Mouse (Mus musculus): ENCODE measurements at regions not wholly inside any gene's neighbourhood (a gene's known extent, or its start where the extent isn't known, plus 50 kb on each side); places are given as distances from the start of the nearest gene placed in this dataset.

DNA sequence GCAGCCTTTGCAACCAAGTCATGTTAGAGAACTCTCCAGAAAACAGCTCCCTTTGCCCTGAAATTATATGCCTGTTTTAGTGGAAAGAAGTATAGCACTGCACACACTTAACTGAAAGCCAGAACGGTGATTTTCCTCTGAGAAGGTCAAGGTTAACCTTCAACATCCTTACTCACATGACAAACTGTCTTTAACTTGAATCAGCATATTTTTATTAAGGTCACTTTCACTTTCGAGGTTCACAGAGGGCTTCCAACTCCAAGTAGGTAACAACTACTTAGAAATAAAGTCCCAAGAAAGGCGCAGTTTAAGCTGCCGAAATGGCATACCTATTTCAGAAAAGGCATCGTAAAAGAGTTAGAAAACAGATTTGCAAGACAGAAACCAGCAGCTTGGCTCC lies 502.4 kb downstream of the Adgrl2 start:
- Histone ChIP-seq H3K4me3 (ENCODE audit: control insufficient read depth, low read depth, low read length) (no peak overlapping the region), H3K27me3 (ENCODE audit: control insufficient read depth, insufficient read depth, low read length) (no peaks in the 10 kb centered on the region), H3K4me1 (ENCODE audit: control insufficient read depth, insufficient read depth, low read length) (no peaks in the 10 kb centered on the region), H3K36me3 (ENCODE audit: control insufficient read depth, insufficient read depth, low read length) (no peaks in the 10 kb centered on the region), H3K27ac (ENCODE audit: control insufficient read depth, insufficient read depth, low read depth, low read length) (no peak overlapping the region)
- TF ChIP-seq CTCF (IDR thresholded peaks at IDR 0.05; ENCODE audit: control insufficient read depth, insufficient read depth, insufficient replicate concordance, low read depth, low read length), result no peak
- TF ChIP-seq POLR2A (IDR thresholded peaks at IDR 0.05; ENCODE audit: control insufficient read depth, low read depth, low read length), result no peak

DNA sequence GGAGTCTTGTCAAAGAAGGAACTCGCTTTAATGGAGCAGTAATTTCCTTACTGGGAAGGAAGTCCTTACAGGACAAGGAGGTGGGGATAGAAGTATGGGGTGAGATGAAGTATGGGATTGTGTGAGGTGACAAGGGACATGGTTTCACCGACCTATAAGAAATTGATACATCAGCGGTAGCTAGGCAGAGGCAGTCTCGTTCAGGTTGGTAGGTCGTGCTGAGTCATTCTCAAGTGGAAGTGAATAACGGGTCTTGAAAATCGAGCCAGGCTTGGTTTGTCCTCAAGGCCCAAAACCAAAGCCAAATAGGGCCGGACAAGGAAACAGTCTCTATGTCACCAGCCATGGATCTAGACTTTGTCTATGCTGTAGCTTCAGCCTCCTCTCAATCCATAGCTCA lies 514.5 kb downstream of the Adgrl2 start:
- Histone ChIP-seq H3K4me1 (ENCODE audit: control insufficient read depth, insufficient read depth, low read length) (no peaks in the 10 kb centered on the region), H3K36me3 (ENCODE audit: control insufficient read depth, insufficient read depth, low read length) (no peaks in the 10 kb centered on the region), H3K27me3 (ENCODE audit: control insufficient read depth, insufficient read depth, low read length) (no peaks in the 10 kb centered on the region), H3K27ac (ENCODE audit: control insufficient read depth, insufficient read depth, low read depth, low read length) (no peak overlapping the region), H3K4me3 (ENCODE audit: control insufficient read depth, low read depth, low read length) (no peak overlapping the region)
- TF ChIP-seq CTCF (IDR thresholded peaks at IDR 0.05; ENCODE audit: control insufficient read depth, insufficient read depth, insufficient replicate concordance, low read depth, low read length) (no peak), POLR2A (IDR thresholded peaks at IDR 0.05; ENCODE audit: control insufficient read depth, low read depth, low read length) (no peak)

DNA sequence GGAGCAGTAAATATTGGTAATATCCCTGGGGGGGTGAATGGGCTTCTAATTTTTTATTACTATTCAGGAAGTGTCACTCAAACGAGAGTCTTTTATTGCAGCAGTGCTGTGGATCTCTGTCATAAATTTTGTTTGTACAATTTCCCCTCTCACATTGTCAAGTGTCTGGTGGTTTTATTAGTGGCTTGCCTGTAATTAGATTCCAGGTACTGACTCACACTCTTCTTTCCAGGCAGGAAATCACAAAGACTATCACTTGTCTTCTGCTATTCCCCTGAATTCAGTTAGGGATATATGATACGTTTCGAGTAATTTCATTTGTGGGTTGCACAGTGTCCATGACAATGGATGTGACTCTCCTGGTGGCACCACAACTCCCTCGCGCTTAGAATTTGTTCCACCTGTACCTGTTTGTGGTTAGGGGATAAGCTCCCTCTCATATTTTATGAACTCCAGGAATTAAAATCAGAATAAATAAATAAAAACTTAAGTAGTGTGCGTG lies 517.4 kb downstream of the Adgrl2 start:
- H3K36me3 ChIP-seq (ENCODE audit: control insufficient read depth, insufficient read depth, low read length), result no peaks in the 10 kb centered on the region
- TF ChIP-seq POLR2A (IDR thresholded peaks at IDR 0.05; ENCODE audit: control insufficient read depth, low read depth, low read length), result no peak
- no peak for TF ChIP-seq CTCF (IDR thresholded peaks at IDR 0.05; ENCODE audit: control insufficient read depth, insufficient read depth, insufficient replicate concordance, low read depth, low read length)
- H3K27ac ChIP-seq (ENCODE audit: control insufficient read depth, insufficient read depth, low read depth, low read length), result no peak overlapping the region
- H3K4me3 ChIP-seq (ENCODE audit: control insufficient read depth, low read depth, low read length), result no peak overlapping the region
- H3K27me3 ChIP-seq (ENCODE audit: control insufficient read depth, insufficient read depth, low read length), result no peaks in the 10 kb centered on the region
- H3K4me1 ChIP-seq (ENCODE audit: control insufficient read depth, insufficient read depth, low read length), result no peaks in the 10 kb centered on the region

DNA sequence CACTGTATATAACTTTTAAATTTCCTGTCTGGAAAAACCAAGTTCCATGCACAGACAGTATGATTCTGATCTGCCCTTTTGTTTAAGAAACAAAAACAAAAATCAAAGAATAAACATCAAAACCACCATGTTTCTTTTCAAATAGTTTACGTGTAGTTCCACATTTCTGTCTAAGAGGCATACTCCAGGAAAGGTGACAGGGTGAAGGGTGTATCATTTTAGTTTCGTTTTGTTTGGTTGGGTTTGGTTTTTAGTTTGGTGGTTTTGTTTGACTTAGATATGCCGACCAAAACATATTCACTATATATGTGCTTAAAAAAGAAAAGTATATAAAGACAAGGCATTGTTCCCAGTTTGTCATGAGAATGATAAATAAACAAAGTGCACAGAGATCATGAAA lies 524.9 kb downstream of the Adgrl2 start:
- TF ChIP-seq POLR2A (IDR thresholded peaks at IDR 0.05; ENCODE audit: control insufficient read depth, low read depth, low read length) (no peak), CTCF (IDR thresholded peaks at IDR 0.05; ENCODE audit: control insufficient read depth, insufficient read depth, insufficient replicate concordance, low read depth, low read length) (no peak)

DNA sequence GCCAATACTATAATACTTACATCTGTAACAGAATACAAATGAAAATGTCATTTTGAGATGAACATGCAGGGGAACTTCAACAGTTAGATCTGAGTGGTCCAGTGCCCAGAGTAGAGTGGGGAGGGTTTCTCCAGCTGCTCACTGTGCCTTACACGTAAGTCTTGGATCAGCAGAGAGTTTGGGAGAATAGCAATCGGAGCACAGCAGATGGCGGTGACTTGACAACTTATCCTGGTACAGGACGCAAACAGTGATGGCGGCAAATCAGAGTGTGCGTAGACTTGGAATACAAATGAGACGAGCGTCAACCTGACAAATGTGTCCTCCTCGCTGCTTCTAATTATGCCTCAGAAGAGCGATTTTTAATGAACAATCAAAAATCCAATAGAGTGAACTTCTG lies 527.6 kb downstream of the Adgrl2 start:
- H3K4me1 ChIP-seq (ENCODE audit: control insufficient read depth, insufficient read depth, low read length), result no peaks in the 10 kb centered on the region
- TF ChIP-seq CTCF (IDR thresholded peaks at IDR 0.05; ENCODE audit: control insufficient read depth, insufficient read depth, insufficient replicate concordance, low read depth, low read length) (no peak), POLR2A (IDR thresholded peaks at IDR 0.05; ENCODE audit: control insufficient read depth, low read depth, low read length) (no peak)
- no peak overlapping the region for H3K27ac ChIP-seq (ENCODE audit: control insufficient read depth, insufficient read depth, low read depth, low read length)
- H3K27me3 ChIP-seq (ENCODE audit: control insufficient read depth, insufficient read depth, low read length), result no peaks in the 10 kb centered on the region
- H3K4me3 ChIP-seq (ENCODE audit: control insufficient read depth, low read depth, low read length), result no peak overlapping the region
- H3K36me3 ChIP-seq (ENCODE audit: control insufficient read depth, insufficient read depth, low read length), result no peaks in the 10 kb centered on the region

More for the DNA sequence above, 524.9 kb downstream of the Adgrl2 start:
- no peak overlapping the region for H3K4me3 ChIP-seq (ENCODE audit: control insufficient read depth, low read depth, low read length)
- H3K27ac ChIP-seq (ENCODE audit: control insufficient read depth, insufficient read depth, low read depth, low read length), result no peak overlapping the region
- H3K36me3 ChIP-seq (ENCODE audit: control insufficient read depth, insufficient read depth, low read length), result no peaks in the 10 kb centered on the region
- no peaks in the 10 kb centered on the region for H3K27me3 ChIP-seq (ENCODE audit: control insufficient read depth, insufficient read depth, low read length)
- H3K4me1 ChIP-seq (ENCODE audit: control insufficient read depth, insufficient read depth, low read length), result no peaks in the 10 kb centered on the region

DNA sequence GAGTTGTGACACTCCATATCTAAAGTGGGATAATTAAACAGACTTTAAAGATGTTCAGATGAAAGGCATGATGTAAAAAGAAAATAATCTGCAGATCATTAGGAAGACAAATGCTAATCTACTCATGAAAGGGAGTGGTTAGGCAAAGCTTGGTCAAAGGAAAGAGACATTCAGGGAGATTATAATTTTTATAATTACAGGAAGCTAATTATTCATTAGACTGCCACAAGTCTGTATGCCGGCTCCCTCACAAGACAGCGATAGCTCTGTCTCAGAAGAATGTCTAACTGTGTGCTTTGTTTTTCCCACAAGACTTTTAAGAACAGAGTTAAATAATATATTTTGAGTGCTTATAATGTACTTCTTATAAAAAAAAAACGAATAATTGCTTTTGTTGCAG lies 541.5 kb downstream of the Adgrl2 start:
- H3K4me1 ChIP-seq (ENCODE audit: control insufficient read depth, insufficient read depth, low read length), result no peaks in the 10 kb centered on the region
- no peak overlapping the region for H3K4me3 ChIP-seq (ENCODE audit: control insufficient read depth, low read depth, low read length)
- no peaks in the 10 kb centered on the region for H3K27me3 ChIP-seq (ENCODE audit: control insufficient read depth, insufficient read depth, low read length)
- no peak overlapping the region for H3K27ac ChIP-seq (ENCODE audit: control insufficient read depth, insufficient read depth, low read depth, low read length)
- TF ChIP-seq POLR2A (IDR thresholded peaks at IDR 0.05; ENCODE audit: control insufficient read depth, low read depth, low read length), result no peak
- no peaks in the 10 kb centered on the region for H3K36me3 ChIP-seq (ENCODE audit: control insufficient read depth, insufficient read depth, low read length)

DNA sequence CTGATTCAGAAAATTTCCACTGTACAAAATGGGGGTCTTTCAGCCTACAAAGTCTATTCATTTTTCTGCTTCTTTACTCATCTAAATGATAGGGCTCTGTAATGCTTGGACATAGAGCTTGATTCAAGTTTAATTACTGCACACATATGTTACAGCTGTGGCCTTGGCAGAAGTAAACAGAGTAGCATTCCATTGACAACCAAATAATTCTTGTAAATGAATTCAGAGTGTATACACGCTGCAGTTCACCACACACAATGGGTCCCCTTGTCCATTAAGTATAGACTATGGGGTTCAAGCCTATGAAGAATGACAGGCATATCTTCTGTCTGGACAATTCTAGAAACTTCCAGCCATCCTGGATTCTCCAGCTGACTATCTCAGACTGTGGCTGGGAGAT lies 541.9 kb downstream of the Adgrl2 start:
- no peaks in the 10 kb centered on the region for H3K4me1 ChIP-seq (ENCODE audit: control insufficient read depth, insufficient read depth, low read length)
- TF ChIP-seq POLR2A (IDR thresholded peaks at IDR 0.05; ENCODE audit: control insufficient read depth, low read depth, low read length), result no peak
- TF ChIP-seq CTCF (IDR thresholded peaks at IDR 0.05; ENCODE audit: control insufficient read depth, insufficient read depth, insufficient replicate concordance, low read depth, low read length), result no peak
- H3K4me3 ChIP-seq (ENCODE audit: control insufficient read depth, low read depth, low read length), result no peak overlapping the region
- no peaks in the 10 kb centered on the region for H3K36me3 ChIP-seq (ENCODE audit: control insufficient read depth, insufficient read depth, low read length)
- no peaks in the 10 kb centered on the region for H3K27me3 ChIP-seq (ENCODE audit: control insufficient read depth, insufficient read depth, low read length)
- no peak overlapping the region for H3K27ac ChIP-seq (ENCODE audit: control insufficient read depth, insufficient read depth, low read depth, low read length)

DNA sequence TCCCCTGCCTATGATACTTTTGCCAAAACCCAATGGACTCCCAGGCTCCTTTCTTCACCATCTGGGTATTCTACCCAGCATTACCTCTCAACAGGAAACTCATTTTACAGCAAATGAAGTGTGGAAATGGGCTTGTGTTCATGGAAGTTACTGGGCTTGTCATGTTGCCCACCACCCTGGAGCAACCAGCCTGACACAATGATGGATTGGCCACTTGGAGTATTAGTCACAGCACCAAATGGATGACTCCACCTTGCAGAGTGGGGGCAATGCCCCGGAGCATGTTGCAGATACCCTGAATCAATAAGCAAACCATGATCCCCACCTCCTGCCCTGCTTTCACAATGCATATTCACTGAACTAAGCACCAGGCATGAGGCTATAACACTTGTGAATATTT lies 543.5 kb downstream of the Adgrl2 start:
- no peak overlapping the region for H3K27ac ChIP-seq (ENCODE audit: control insufficient read depth, insufficient read depth, low read depth, low read length)
- H3K36me3 ChIP-seq (ENCODE audit: control insufficient read depth, insufficient read depth, low read length), result no peaks in the 10 kb centered on the region
- no peak overlapping the region for H3K4me3 ChIP-seq (ENCODE audit: control insufficient read depth, low read depth, low read length)
- no peaks in the 10 kb centered on the region for H3K27me3 ChIP-seq (ENCODE audit: control insufficient read depth, insufficient read depth, low read length)
- no peaks in the 10 kb centered on the region for H3K4me1 ChIP-seq (ENCODE audit: control insufficient read depth, insufficient read depth, low read length)
- TF ChIP-seq POLR2A (IDR thresholded peaks at IDR 0.05; ENCODE audit: control insufficient read depth, low read depth, low read length), result no peak
- no peak for TF ChIP-seq CTCF (IDR thresholded peaks at IDR 0.05; ENCODE audit: control insufficient read depth, insufficient read depth, insufficient replicate concordance, low read depth, low read length)

All from testis, adult 2 months (tissue).